Mouse (Mus musculus) thymus, postnatal 0 days (tissue): ENCODE measurements at regions not wholly inside any gene's neighbourhood (a gene's known extent, or its start where the extent isn't known, plus 50 kb on each side); places are given as distances from the start of the nearest gene placed in this dataset.

Experiments
- DNase-seq: peaks from one replicate; pipeline ENCODE4 v3.0.0-alpha.2; 2015; ENCODE audit warnings: low spot score

- no peak for DNase-seq
These were observed 348.2 kb downstream of the Fat4 start for GRCm38 (mm10) chr3:39234921-39235320.

- no peak for DNase-seq
These were observed 362.0 kb downstream of the Fat4 start for GRCm38 (mm10) chr3:39248712-39249111.

- DNase-seq, result no peak
These were observed 362.6 kb downstream of the Fat4 start for GRCm38 (mm10) chr3:39249224-39249892.

GRCm38 (mm10) chr3:39253076-39253475 is 366.3 kb downstream of the Fat4 start:
- DNase-seq, result no peak

- DNase-seq, result no peak
These were observed 378.1 kb downstream of the Fat4 start for GRCm38 (mm10) chr3:39264671-39265430.

- DNase-seq, result no peak
These were observed 378.9 kb downstream of the Fat4 start for GRCm38 (mm10) chr3:39265606-39266005.

GRCm38 (mm10) chr3:39269388-39269787 is 382.6 kb downstream of the Fat4 start:
- no peak for DNase-seq

GRCm38 (mm10) chr3:39272616-39273015 is 385.9 kb downstream of the Fat4 start:
- no peak for DNase-seq

GRCm38 (mm10) chr3:39276897-39277296 is 390.2 kb downstream of the Fat4 start:
- DNase-seq, result no peak

- no peak for DNase-seq
These were observed 390.6 kb downstream of the Fat4 start for GRCm38 (mm10) chr3:39277310-39277709.

GRCm38 (mm10) chr3:39295255-39295654 is 408.5 kb downstream of the Fat4 start:
- DNase-seq, result no peak

- DNase-seq, result no peak
These were observed 409.5 kb downstream of the Fat4 start for GRCm38 (mm10) chr3:39296257-39296656.

- DNase-seq, result no peak
These were observed 422.7 kb downstream of the Fat4 start for GRCm38 (mm10) chr3:39309487-39309886.

GRCm38 (mm10) chr3:39313563-39313962 is 426.8 kb downstream of the Fat4 start:
- no peak for DNase-seq

- DNase-seq, result no peak
These were observed 434.1 kb downstream of the Fat4 start for GRCm38 (mm10) chr3:39320851-39321250.

- no peak for DNase-seq
These were observed 435.5 kb downstream of the Fat4 start for GRCm38 (mm10) chr3:39322225-39322624.

GRCm38 (mm10) chr3:39335612-39336230 is 449.0 kb downstream of the Fat4 start:
- no peak for DNase-seq

GRCm38 (mm10) chr3:39341161-39341687 is 454.5 kb downstream of the Fat4 start:
- no peak for DNase-seq

- no peak for DNase-seq
These were observed 457.3 kb downstream of the Fat4 start for GRCm38 (mm10) chr3:39344078-39344477.

- no peak for DNase-seq
These were observed 460.8 kb downstream of the Fat4 start for GRCm38 (mm10) chr3:39347578-39347977.

GRCm38 (mm10) chr3:39357012-39357411 is 470.3 kb downstream of the Fat4 start:
- no peak for DNase-seq

- no peak for DNase-seq
These were observed 473.5 kb downstream of the Fat4 start for GRCm38 (mm10) chr3:39360278-39360677.
